Mouse (Mus musculus): Measurements from ENCODE around the gene Izumo1. TPM values are rescaled to one million over a fixed set of nuclear protein-coding genes. Genes with fewer than 3 reads are reported as not detected.

Gene Izumo1
- total RNA-seq (2021) (under 1 TPM; 0.28 to 0.29 TPM), polyA plus RNA-seq (2012; rRNA removed) (0.65 and 0.89 TPM in 2 replicates)
- long read RNA-seq, result 0 reads

GRCm38 (mm10) chr7:45621443-45621842, at the start of gene Izumo1:
Gene Izumo1, plus strand, starts transcription at chr7:45621811.
- no peak for DNase-seq

GRCm38 (mm10) chr7:45571966-45572365, 49.6 kb upstream of the Izumo1 start:
- DNase-seq, result no peak

- DNase-seq, result no peak
Measured at GRCm38 (mm10) chr7:45573954-45574353, 47.7 kb upstream of the Izumo1 start.

GRCm38 (mm10) chr7:45574472-45575379, 46.9 kb upstream of the Izumo1 start:
- DNase-seq, result no peak

- DNase-seq, result no peak
Measured at GRCm38 (mm10) chr7:45585923-45586322, 35.7 kb upstream of the Izumo1 start.

DNA sequence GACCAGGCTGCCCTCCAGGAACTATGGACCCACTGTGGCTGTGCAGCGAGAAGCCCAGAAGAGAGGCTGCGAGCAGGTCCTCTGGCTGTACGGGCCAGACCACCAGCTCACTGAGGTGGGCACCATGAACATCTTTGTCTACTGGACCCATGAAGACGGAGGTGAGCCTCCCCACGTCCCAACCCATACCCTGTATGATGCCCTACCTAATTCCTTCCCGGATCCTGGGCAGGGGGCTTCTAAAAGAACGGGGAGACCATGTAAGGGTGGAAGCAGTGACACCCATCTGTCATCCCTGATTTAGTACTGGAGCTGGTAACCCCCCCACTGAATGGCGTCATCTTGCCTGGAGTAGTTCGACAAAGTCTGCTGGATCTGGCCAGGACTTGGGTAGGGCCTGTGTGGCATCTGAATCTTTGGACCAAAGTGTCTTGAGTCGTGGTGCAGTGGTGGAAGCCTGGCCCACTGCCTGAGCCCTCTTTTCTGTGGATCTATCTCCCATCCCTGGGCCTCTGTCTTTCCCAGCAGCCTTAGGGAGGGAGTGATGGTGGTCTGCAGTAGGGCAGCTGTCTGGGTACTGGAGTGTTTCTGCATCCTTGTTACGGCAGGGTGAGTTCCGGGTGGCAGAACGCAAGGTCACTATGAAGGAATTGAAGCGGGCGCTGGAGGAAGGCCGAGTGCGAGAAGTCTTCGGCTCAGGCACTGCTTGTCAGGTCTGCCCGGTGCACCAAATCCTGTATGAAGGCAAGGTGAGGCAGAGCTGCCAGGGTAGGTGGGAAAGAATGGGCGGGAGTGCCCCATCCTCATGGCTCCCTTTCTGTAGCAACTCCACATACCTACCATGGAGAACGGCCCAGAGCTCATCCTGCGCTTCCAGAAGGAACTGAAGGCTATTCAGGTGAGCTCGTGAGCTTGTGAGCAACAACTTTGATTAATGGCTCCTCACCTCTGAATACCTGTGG, 33.7 kb upstream of the Izumo1 start:
- DNase-seq, result no peak

DNA sequence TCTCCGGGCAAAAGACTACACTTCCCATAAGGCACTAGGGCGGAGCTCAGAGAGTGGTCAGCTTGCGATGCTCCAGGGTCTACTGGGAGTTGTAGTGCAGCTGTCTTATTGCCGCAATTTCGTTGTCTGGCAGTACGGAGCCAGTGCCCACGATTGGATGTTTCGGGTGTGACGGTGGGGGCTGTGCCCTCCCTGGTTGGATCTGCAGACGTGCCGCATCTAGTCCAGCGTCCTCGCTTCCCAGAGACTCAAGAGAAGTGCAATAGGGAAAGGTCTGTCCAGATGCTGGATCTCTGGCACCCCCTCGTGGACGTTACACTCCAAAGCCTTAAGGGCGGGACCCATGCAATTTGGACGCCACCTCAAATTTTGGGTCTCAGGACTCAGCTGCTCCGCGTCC, 32.4 kb upstream of the Izumo1 start:
- DNase-seq, result peak; percentile 95

DNA sequence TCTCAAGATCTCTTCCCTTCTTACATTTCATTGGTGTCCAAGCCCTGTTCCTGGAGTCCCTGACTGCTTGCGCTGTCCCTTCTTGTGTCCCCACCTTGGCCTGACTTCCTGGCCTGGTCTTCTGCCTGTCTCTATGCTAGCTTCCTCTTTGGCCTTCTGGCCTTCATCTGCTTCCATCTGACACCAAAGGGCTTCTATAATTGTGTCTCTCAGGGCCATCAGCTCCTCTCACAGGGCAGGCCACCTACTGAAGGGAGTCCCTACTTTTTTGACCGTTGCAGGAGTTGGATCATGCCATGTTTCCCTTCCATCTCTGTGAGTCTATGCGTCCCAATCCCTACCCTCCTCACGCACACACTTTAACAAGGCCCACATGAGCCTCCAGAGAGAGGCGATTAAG, 31.7 kb upstream of the Izumo1 start:
- no peak for DNase-seq

DNA sequence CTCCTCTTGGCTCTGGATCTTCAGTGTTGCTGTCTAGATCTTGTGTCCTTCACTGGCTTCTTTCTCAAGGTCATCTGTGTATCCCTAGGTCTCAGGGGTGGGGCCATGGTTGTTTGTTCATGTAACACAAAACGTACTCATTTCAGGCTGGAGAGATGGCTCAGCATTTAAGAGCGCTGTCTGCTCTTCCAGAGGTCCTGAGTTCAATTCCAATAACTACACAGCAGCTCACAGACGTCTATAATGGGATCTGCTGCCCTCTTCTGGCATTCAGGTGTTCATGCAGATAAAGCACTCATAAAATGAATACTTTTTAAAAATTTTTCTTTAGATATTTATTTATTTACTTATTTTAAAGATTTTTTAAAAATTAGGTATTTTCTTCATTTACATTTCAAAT, 30.7 kb upstream of the Izumo1 start:
- DNase-seq, result no peak

GRCm38 (mm10) chr7:45591880-45592279, 29.7 kb upstream of the Izumo1 start:
- DNase-seq, result no peak

DNA sequence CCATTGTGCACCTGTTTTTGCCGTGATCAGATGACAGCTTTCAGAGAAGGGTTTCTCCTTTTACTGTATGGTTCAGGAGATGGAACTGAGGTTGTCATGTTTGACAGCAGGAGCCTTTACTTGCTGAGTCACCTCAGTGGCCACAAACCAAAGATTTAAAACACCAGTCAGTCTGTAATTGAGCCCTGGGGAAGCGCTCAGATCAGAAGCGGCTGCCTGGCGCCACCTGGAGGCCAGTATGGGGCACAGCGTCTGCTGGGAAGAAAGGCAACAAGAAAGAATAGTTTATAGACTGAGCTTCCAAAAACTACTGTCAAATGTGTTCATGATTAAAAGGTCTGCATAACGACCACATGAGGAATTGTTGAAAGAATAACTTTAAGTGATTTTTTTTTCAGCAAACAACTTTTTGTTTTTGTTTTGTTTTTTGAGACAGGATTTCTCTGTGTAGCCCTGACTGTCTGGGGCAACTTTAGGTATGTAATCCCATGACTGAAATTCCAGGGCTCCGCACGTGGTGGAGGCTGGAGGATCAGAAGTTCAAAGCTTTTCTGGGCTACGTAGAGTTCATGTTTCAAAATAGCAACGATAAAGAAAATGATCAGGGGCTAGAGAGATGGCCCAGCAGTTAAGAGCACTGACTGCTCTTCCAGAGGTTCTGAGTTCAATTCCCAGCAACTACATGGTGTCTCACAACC, 28.3 kb upstream of the Izumo1 start:
- DNase-seq, result peak; percentile 74

DNA sequence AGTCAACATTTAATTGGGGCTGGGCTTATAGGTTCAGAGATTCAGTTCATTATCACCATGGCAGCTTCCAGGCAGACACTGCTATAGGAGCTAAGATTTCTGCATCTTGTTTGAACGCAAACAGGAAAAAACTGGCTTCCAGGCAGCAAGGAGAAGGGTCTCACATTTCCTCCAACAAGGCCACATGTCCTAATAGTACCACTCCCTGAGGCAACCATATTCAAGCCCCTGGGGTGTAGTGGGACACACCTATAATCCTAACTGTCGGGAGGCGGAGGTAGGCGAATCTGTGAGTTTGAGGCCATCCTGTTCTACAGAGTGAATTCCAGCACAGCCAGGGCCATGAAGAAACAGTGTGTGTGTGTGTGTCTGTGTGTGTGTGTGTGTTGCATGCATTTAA, 26.4 kb upstream of the Izumo1 start:
- DNase-seq, result no peak

- no peak for DNase-seq
Measured at GRCm38 (mm10) chr7:45596107-45596506, 25.5 kb upstream of the Izumo1 start.

- no peak for DNase-seq
Measured at GRCm38 (mm10) chr7:45597013-45597412, 24.6 kb upstream of the Izumo1 start.

- no peak for DNase-seq
Measured at GRCm38 (mm10) chr7:45597527-45597926, 24.1 kb upstream of the Izumo1 start.

GRCm38 (mm10) chr7:45598960-45599879, 22.4 kb upstream of the Izumo1 start:
- no peak for DNase-seq

DNA sequence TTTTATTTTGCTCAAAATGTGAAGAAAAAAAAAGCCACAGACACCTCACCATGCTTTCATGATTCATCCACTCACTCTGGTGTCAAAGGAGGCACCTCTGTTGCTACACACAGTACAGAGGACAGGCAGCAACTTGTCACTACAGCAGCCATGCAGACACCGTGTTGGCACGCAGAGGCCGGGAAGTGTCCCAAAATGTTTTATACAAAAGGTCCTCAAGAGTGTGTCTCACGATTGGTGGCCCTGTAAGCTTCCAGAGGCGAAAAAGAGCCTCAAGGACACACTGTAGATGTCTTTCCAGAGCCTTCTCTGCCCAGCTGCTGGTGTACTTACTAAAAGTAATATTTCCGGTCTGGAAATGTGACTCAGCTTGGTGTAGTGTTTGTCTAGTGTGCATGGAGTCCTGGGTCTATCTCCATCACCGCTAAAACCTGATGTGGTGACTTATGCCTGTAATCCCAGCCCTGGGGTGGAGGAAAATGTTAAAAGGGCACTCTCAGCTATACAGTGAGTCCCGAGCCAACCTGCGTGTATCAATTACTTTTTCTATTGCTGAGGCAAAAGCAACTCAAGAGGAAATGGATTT, 15.8 kb upstream of the Izumo1 start:
- peak; percentile 51 for DNase-seq

GRCm38 (mm10) chr7:45609511-45609910, 12.1 kb upstream of the Izumo1 start:
- no peak for DNase-seq

DNA sequence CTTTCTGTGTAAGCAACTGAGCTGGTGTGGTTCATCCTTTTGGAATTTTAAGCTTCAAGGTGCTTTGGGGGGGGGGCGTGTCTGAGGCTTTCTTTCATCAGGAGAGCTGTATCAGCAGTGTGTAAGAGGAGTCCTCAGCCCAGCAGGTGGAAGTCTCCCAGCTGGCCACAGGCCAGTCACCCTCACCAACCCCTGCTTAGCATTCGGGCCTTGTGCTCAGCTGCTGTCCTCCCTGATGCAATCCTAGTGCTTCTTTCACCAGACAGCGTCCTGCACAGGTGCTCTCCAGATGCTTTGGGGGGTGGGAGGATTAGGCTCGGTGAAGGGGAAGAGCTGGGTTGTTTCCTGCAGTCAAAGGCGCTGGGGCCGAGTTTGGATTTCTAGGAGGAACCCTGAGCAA, 5.3 kb upstream of the Izumo1 start:
- no peak for DNase-seq

DNA sequence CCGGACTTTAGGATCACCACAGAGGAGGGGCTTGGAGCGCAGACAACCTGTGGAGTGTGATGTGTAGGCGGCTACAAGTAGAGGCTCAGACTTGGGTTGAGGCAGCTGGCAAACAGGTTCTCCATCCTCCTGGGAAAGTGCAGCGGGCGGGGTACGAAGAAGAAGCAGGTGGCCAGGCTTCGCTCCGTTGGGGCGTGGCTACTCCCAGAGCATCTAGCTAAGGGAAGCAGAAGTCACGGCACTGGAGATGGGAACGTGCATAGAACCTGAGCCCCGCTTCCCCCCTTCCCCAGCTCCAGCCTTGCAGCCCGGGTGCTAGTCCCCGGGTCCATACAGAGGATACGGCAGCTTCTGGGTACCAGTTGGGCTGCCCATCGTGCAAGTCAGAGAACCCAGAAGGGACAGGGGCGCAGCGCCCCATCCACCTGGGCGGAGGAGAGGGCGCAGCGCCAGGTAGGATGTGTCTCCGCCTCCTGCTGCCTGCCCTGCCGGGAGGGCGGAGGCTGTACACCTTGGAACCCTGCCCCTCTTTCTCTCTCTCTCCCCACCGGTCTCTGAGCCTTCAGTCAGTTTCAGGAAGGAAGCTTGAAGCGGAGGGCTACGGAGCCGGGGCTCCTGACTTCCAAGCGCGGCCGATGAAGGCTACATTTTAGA, 4.4 kb upstream of the Izumo1 start, which contains the start of gene Fut1:
Gene Fut1, plus strand, starts transcription at position 248 of the 654 bp plus-strand sequence.
- no peak for DNase-seq

Data from adrenal gland, adult 2 months (tissue).